Mouse (Mus musculus): ENCODE measurements around the gene Swt1. TPM values are rescaled to one million over a fixed set of nuclear protein-coding genes. Genes with fewer than 3 reads are reported as not detected.
A peak's percentile ranks its signal among the peaks of the same experiment; 100 is the strongest.
"Not testable (repeated sequence)": the region's sequence is repeated elsewhere in the genome, so short reads cannot be mapped to it uniquely, and the experiment has no call there.

The Swt1 gene
- total RNA-seq, 2 experiments from 2014 or later, result 9.8 to 12.2 TPM

DNA sequence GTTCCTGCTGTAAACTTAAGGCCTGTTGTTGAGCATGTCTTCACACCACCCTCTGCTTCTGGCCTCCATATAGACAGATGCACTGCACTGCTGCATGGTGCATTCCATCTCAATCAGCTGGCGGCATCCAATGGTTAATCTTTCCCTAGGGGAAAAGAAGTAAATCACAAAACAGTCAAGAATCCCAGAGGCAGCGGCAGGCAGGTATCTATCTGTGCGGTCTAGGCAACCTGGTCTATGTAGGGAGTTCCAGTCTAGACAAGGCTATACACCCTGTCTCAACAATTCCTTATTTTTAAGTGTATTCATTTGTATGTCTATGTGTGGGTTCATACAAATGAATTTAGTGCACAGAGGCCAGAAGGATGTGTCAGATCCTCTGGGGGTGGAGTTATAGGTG lies 59.8 kb downstream of the Swt1 start:
- intact Hi-C loops (cut with DNase I), result no loop called here

DNA sequence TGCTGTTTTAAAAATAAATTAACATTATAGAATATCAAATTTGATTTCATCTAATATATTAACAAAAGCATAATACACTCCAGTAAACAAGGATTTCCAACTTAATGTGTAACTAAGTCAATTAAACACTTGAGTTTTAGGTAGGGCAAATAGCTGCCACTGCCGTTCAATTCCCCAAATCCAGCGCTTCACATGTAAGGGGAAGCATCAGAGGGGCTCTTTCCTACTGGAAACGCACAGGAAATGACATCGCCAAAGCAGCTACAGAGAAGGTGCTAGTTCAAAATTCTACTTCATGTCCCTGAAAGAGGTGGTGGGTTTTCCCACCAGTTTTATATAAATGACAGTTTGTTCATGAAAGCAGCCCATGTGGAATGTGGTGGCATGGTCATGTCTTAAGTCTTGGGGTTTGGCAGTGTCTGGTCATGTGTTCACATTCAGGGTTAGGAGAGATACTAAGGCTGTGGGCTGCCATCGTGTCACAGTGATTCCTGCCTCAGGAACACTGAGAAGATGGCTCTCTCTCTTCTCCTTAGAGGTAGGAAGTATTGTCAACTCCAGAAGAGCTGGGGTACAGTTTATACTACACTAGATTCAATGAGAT lies 60.4 kb downstream of the Swt1 start:
- DNase-seq (ENCODE audit: low spot score), result no peak
- intact Hi-C loops (cut with DNase I), result no loop called here

More for the DNA sequence above, 59.8 kb downstream of the Swt1 start:
- DNase-seq (ENCODE audit: low spot score), result no peak

DNA sequence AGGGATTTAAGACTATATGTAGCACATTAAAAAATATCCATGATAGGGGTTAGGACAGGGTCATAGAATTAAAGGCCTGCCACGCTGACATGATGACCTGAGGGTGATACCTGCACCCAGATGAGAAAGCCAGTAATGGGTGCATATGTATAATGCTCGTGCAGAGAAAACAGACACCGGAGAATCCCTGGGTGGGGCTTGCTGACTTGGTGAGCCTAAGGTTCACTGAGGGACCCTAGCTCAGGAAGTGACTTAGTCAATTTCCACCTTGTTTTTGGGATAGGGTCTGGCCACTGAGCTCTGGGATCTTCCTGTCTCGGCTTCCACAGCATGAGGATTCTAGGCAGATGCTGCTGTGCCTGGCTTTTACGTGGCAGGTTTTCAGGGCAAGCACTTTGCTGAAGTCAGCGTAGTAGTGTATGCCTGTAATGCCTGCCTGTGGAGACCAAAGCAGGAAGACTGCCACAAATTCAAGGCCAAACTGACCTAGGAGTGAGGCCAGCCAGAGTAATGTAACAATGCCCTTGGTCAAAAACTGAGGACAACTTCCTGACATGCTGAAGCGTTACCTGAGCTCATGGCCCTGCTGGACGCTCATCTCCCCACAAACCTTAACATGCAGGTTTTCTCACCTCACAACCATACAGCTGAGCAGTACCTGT lies 61.2 kb downstream of the Swt1 start:
- intact Hi-C loops (cut with DNase I), result no loop called here

DNA sequence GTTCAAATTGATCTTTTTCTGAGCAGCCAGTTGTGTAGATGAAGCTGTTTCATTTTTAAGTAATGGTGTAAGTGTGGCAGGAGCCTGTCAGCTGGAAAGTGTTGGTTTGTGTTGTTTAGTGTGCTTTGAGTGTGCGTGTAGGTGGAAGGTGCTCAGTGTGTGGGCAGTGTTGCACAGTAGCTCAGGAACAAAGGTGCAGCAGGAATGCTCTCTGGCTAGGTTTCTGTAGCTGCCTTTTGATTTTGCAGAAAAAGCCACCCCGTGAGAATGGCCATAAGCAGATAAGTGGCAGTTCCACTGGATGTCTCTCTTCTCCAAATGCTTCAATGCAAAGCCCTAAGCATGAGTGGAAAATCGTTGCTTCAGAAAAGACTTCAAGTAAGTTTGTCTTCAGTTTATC lies 68.9 kb downstream of the Swt1 start:
- intact Hi-C loops (cut with DNase I), result no loop called here

More for the DNA sequence above, 61.2 kb downstream of the Swt1 start:
- DNase-seq (ENCODE audit: low spot score), result no peak

DNA sequence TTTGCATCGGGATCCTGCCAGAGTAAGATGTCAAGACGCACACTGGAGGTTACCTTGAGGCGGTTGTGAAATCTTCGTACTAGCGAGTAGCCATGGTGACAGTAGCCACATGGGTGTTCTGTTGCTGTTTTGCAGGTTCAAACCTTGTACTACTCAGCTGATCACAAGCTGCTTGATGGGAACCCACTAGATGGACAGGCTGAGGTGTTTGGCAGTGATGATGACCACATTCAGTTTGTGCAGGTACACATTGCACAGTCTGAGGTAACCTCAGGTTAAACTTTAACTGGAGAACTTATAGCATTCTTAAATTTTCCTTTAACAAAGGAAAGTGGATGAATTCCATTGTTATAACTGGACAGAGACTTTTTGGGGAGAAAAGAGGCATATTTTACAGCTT lies 72.3 kb downstream of the Swt1 start:
- intact Hi-C loops (cut with DNase I), result no loop called here
- DNase-seq (ENCODE audit: low spot score), result no peak

More for the DNA sequence above, 68.9 kb downstream of the Swt1 start:
- DNase-seq (ENCODE audit: low spot score), result no peak

DNA sequence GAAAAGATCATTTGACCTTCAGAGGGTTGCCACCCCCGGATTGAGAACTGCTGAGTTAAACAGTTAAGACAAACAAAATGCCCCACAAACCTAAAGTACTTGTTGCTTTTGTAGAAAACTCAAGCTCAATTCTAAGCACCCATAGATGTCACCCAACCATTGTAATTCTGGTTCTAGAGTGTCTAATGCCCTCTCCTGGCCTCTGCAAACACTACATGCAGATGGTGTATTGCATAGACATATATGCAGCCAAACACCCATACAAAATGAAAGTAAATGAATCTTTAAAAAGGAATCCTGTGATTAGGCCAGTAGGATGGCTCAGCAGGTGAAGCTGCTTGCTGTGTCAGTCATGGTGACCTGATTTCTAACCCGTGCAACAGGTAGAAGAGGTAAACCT lies 75.3 kb downstream of the Swt1 start:
- intact Hi-C loops (cut with DNase I), result no loop called here
- no peak for DNase-seq (ENCODE audit: low spot score)

DNA sequence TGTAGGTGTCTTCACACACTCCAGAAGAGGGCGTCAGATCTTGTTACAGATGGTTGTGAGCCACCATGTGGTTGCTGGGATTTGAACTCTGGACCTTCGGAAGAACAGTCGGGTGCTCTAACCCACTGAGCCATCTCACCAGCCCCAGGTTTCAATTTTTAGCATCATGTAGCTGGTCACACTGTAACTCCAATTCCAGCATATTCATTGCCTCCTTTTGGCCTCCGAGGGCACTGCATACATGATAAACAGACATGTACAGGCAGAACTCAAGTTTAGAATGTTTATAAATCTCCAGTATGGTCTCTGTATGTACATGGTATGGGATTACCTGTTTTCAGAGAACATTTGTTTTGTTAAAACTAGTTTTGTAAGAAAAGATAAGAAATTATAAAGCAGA lies 80.0 kb downstream of the Swt1 start:
- DNase-seq (ENCODE audit: low spot score); intact Hi-C loops (cut with DNase I): not testable (repeated sequence)

DNA sequence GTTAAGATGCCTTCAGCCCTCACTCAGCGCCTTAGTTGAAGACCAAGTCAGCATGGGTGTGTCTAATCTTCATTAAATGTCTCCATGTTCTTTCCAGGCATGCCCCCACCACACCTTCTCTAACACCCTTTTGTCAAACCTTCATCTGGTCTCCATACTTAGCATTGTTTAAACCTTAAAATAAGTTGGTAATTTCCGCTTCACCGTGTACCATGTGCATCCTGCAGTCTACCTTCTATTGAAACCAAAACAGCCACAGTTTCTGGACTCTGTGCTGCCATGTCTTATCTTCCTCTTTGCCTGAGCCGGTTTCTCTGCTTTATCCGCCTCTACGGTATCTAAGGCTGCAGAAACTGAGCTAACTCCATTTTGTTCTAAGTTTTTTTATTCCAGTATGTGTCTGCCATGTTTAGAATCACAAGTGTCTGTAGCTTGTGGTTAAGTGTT lies 81.6 kb downstream of the Swt1 start:
- intact Hi-C loops (cut with DNase I), result loop anchor here (2.0 kb wide), 1 partner anchor 312 kb away; no protein-coding TSS in a partner anchor

DNA sequence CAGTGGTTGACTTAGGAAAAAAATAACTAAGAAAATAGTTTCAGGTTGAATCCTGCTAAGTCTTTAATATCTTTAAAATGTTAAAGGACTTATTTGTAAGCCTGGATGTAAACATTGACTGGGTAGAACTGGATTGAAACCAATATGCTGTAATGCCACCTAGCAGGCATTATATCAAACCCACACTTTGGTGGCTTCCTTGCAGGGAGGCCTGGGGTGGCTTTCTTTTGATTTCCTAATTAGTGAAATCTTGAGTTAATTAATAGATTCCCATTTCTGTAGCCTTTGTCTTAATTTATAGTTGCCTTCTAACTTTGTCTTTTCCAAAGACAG lies 82.4 kb downstream of the Swt1 start:
- no peak for DNase-seq (ENCODE audit: low spot score)

More for the DNA sequence above, 81.6 kb downstream of the Swt1 start:
- DNase-seq (ENCODE audit: low spot score), result no peak

DNA sequence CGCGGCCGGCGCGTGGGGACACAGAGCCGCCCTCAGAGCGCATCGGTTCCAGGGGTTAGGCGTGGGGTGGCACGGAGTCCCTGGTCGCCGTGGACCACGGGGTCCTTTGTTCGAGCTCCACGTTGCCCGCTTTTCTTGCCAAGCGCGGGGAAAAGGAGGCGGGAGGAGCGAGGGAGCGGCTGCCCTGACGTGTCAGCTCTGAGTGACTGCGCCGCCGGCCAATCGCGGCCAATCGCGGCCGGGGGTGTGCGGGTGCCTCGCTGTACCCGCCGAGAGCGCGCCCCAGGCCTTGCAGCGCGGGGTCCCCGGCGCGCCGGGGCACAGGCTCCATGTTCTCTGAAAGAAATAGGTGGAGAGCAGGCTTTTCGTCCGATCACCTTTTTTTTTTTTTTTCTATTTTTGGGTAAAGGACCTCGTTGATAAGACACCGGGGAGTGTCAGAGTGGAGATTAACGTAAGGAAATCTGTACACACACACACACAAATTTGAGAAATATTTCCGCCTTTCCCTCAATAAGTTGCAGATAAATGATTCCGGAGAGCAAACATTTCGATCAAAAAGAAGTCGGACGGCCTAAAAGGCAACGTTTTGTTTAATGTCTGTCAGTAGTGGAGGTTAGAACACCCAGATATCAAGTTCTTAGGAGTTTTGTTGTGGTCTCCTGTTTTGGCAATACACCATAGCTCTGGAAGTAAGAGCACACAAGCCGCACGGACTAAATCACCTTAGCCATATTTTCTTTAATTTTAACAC lies 83.0 kb downstream of the Swt1 start:
- intact Hi-C loops (cut with DNase I), result loop anchor here (2.0 kb wide), 1 partner anchor 266 kb away; no protein-coding TSS in a partner anchor
- DNase-seq (ENCODE audit: low spot score), result peak; percentile 90

More for the DNA sequence above, 82.4 kb downstream of the Swt1 start:
- intact Hi-C loops (cut with DNase I), result loop anchor here (2.0 kb wide), 2 partner anchors 267 to 311 kb away; no protein-coding TSS in a partner anchor

DNA sequence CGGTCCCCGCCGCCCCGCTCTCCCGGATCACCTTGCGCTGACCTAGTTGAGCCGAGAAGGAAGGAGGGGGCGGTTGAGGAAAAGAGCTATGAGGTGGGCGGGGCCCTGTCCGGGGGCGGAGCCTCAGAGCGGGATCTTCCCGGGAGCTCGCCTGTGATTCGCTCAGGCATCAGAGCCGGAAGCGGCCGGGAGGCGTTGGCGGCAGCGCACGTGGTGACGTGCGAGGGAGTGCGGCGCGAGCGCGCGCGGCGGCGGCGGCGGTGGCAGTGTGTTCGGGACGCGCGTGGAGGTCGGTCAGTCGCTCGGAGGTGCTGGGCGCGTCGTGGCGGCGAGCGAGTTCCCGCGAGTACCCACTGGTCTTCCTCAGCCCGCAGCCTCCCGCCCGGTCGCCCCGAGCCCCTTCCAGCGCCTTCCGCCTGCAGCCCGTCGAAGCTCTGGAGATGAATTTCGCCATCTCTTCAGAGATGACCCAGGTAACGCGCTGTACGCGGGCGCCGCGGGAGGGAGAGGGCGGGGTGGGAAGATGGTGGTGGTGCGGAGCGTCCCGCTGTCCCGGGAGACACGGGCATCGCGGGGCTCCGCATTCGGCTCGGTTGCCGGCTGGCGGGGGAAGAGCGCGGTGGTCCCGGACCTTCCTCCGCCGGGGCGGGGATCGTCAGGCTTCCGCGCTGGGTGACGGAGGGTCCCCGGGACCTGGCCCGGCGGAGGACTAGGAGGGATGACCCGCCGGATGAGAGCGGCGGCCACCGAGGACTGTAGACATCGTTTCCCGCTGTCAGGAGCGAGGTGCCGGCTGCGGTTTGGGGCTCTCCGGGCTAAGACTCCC lies 83.8 kb downstream of the Swt1 start, which contains the start of gene Ivns1abp:
Gene Ivns1abp, plus strand, starts transcription at position 195 of the 826 bp plus-strand sequence.
- DNase-seq (ENCODE audit: low spot score), result peak; percentile 97
- intact Hi-C loops (cut with DNase I), result loop anchor here (2.0 to 5.0 kb wide), 2 partner anchors 197 to 266 kb away; no protein-coding TSS in a partner anchor

DNA sequence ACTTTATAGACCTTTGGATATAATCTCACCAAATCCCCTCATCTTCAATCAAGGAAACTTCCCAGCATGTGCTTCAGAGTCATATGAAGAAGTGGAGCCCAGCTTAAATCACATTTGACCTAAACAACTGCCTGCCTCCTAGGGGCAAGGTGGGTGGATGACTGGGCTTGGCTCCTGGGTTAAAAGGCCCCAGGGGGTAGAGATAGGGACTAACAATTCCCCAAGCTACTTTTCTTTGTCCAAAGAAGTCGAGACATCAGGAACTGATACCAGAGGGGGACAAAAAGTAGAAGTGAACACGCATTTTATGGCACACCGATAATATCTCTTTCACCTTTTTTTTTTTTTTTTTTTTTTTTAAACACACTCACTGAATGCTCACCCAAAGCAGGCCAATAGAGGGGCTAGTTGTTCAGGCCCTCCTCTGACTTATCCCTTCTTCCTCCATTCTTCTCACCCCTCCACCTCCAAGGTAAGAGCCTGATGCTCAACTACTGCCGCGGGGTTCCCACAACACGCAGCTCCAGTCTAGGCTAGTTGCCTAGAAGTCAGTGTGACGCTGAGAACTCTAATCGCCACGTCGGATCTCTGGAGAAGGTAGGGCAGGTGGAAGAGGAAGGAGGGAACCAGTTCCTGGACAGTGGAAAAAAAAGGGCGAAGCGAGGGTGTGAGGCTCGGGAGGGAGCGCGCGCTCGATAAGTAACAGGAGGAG lies 84.5 kb downstream of the Swt1 start:
- intact Hi-C loops (cut with DNase I), result loop anchor here (2.0 to 5.0 kb wide), 3 partner anchors 173 to 265 kb away; no protein-coding TSS in a partner anchor
- no peak for DNase-seq (ENCODE audit: low spot score)

DNA sequence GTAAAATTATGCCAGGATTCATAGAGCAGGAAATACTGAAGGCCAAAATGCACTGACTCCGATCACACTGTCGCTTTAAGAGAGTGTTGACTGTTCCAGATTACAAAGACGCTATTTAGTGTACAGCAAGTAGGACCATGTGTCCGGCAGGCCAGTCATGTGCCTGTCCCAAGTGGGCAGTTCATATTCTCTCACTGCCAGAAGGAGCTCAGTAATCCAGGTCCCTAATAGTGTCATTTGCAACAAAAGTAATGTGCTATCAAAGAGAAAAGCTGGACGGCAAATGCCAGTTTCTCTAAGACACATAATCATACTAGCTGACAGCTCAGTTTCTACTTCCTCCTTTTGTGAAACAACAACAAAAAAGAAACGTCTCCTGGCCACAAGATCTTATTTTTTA lies 85.3 kb downstream of the Swt1 start:
- DNase-seq (ENCODE audit: low spot score), result no peak
- intact Hi-C loops (cut with DNase I), result loop anchor here (2.0 to 5.0 kb wide), 2 partner anchors 172 to 196 kb away; no protein-coding TSS in a partner anchor

DNA sequence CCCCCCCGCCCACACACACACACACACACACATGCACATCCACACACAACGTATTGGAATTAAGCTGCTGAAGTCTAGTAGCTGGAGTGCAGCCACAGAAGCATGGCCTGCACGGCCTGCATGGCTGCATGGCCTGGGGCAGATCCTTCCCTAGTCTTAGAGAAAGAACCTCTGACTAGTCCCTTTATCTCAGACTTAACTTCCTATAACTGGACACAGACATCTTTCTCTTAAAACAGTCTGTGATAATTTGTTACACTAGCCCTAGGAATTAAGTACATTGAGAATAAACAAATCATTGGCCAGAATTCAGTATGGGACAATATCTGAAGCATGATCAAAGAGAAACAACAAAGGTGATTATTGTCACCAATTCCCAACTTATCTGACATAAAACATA lies 85.9 kb downstream of the Swt1 start:
- intact Hi-C loops (cut with DNase I), result loop anchor here (2.0 to 5.0 kb wide), 2 partner anchors 172 to 195 kb away; no protein-coding TSS in a partner anchor
- no peak for DNase-seq (ENCODE audit: low spot score)

DNA sequence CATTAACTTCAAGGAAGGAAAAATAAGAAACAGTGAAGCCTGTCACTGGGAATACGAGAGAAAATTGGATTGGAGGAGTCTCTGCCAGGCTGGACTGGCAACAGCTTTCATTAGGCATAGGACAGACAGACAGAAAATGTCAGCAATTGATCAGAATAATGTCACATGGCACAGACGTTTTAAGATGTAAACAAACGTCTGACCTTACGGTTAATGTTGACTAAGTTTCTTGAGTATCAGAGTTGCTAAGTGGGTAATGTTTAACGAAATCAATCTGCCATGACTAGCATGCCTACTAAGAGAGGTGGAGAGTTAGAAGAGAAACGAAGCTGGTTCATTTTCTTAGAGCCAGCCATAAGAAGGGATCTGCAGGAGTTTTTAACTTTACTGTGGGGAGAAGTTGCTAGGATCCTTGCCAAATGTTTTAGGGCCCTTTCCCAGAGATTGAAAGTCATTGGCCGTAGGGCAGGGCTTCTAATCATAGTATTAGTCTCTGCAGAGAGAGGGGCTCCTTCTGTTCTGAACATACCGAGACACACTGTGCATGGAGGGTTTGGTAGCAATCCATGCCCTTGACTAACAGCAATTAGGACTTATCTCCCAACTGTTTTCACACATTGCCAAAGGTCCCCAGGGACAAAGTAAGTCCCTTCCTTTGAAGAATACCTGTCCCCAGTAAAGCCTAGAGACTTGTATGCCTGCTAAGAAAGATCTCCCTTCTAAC lies 86.8 kb downstream of the Swt1 start:
- DNase-seq (ENCODE audit: low spot score), result no peak
- intact Hi-C loops (cut with DNase I), result loop anchor here (2.0 to 5.0 kb wide), 2 partner anchors 171 to 194 kb away; no protein-coding TSS in a partner anchor

DNA sequence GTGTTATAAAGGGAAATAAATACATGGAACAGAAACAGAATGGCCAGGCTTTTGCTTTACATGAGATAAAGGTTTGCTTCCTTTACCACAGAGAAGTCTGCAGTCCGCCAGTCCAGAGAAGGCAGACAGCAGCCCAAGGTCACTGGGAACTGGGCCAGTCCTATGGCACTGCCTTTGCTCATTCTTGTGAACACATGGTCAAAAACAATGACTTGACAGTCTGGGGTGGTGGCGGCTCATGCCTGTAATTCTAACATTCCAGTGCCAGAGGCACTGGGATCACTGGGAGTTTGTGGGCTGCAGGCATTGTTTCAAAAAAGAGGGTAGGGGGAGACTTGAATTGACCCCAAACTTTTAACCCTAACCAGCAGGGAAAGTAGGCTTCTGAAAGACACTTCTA lies 89.3 kb downstream of the Swt1 start:
- intact Hi-C loops (cut with DNase I), result no loop called here
- DNase-seq (ENCODE audit: low spot score), result peak; percentile 16

DNA sequence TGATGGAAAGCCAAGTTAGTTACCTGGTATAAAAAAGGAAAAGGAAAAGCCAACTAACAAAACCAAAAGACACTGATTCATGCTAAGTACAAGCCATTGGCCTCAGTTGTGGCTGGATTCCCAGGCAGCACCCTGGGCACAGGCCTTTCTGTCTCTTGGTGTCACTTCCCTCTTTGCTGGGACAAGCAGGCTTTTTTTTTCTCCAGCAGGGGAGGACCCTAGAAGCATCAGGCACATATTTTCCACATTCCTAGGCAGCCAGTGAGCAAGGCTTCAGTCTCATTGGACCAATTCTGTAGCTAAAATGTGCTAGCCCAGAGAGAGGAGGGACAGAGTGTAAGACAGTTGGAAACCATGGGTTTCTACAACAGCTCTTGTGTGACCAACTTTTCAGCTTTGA lies 90.0 kb downstream of the Swt1 start:
- no peak for DNase-seq (ENCODE audit: low spot score)
- intact Hi-C loops (cut with DNase I), result no loop called here

DNA sequence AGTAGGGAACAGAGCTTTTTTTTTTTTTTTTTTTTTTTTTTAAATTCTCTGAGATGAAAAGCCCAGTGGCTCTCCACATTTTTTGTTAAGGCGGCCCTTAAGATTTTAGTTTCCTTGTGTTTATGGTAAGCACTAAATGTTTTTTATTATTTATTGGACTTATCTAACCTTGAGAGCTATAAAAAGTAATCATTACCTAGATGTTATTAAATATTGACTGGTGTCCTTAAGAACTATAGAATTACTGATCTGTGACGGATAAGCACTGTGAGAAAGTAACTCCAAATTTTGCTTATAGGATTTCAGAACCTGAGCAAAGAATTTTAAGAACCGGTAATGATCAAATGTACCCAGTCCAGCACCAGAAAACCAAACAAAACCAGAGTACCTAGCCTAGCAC lies 95.4 kb downstream of the Swt1 start:
- no peak for DNase-seq (ENCODE audit: low spot score)
- intact Hi-C loops (cut with DNase I), result no loop called here

All from heart, postnatal 25 days (tissue).